Mouse (Mus musculus) erythroblast, embryonic 14.5 days (primary cell): ENCODE measurements around the gene Slc6a9. TPM values are rescaled to one million over a fixed set of nuclear protein-coding genes. Genes with fewer than 3 reads are reported as not detected.

Experiments
- H3K27me3 ChIP-seq: 2 replicates; pipeline ENCODE4 v1.6.1; 2012; ENCODE audit warnings: inconsistent platforms; ENCODE audit not compliant: control insufficient read depth
- H3K36me3 ChIP-seq: 2 replicates; pipeline ENCODE4 v1.6.1; 2012; ENCODE audit warnings: mild to moderate bottlenecking, inconsistent platforms; ENCODE audit not compliant: control insufficient read depth
- H3K4me1 ChIP-seq: 2 replicates; pipeline ENCODE4 v1.6.1; 2012; ENCODE audit warnings: inconsistent platforms; ENCODE audit not compliant: control insufficient read depth
- H3K4me3 ChIP-seq: replicated peaks from 2 replicates; pipeline ENCODE3; 2012; ENCODE audit warnings: moderate library complexity, mild to moderate bottlenecking, inconsistent platforms
- H3K9me3 ChIP-seq: 2 replicates; pipeline ENCODE4 v1.6.1; 2012; ENCODE audit warnings: low read length, inconsistent platforms, mixed read lengths; ENCODE audit not compliant: control insufficient read depth
- GATA1 ChIP-seq: IDR thresholded peaks from 2 replicates; pipeline ENCODE4 v1.6.1; 2012; ENCODE audit warnings: low read length, inconsistent platforms, mixed read lengths
- TAL1 ChIP-seq: IDR thresholded peaks from 3 replicates; pipeline ENCODE4 v1.6.1; 2012; ENCODE audit warnings: low read length, inconsistent platforms, mixed read lengths
- polyA plus RNA-seq: library from polyadenylated mRNA; stranded (reverse); fragments of >175 nt; gene quantifications from 2 replicates; pipeline ENCODE4 v1.2.3, GENCODE M21; 2012

The Slc6a9 gene
- polyA plus RNA-seq, 1 experiment: 82.3 TPM

- TF ChIP-seq GATA1 (no peak), TAL1 (no peak)
- Histone ChIP-seq H3K36me3 (peaks cover 2% of the 10 kb centered on the region), H3K4me3 (no peak overlapping the region), H3K9me3 (no peaks in the 10 kb centered on the region), H3K27me3 (peaks cover 19% of the 10 kb centered on the region), H3K4me1 (peaks cover 43% of the 10 kb centered on the region)
Measured at GRCm38 (mm10) chr4:117918261-117918660, 84.0 kb downstream of the Slc6a9 start.

DNA sequence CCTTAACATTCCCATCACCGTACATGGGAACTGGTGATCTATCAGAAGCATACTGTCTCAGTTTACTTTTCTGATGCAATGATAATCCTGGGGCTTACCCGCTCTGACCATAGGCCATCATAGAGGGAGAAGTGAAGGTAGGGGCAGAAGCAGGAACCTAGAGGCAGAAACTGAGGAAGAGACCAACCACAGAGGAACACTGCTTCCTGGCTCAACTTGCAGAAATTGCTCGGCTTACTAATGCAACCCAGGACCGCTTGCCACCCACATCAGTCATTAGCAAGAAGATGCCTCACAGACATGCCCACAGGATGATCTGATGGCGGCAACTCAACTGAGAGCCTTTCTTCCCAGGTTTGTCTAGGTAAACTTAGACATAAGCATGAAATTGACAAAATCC is 84.5 kb downstream of the Slc6a9 start:
- Histone ChIP-seq H3K9me3 (no peaks in the 10 kb centered on the region), H3K36me3 (no peaks in the 10 kb centered on the region), H3K27me3 (peaks cover 24% of the 10 kb centered on the region), H3K4me1 (peaks cover 41% of the 10 kb centered on the region), H3K4me3 (no peak overlapping the region)
- TF ChIP-seq GATA1 (no peak), TAL1 (no peak)

- Histone ChIP-seq H3K36me3 (peaks cover 14% of the 10 kb centered on the region), H3K9me3 (peaks cover 11% of the 10 kb centered on the region), H3K27me3 (peaks cover 50% of the 10 kb centered on the region), H3K4me1 (peaks cover 41% of the 10 kb centered on the region), H3K4me3 (no peak overlapping the region)
- TF ChIP-seq GATA1 (no peak), TAL1 (no peak)
Measured at GRCm38 (mm10) chr4:117921358-117921757, 87.1 kb downstream of the Slc6a9 start.

DNA sequence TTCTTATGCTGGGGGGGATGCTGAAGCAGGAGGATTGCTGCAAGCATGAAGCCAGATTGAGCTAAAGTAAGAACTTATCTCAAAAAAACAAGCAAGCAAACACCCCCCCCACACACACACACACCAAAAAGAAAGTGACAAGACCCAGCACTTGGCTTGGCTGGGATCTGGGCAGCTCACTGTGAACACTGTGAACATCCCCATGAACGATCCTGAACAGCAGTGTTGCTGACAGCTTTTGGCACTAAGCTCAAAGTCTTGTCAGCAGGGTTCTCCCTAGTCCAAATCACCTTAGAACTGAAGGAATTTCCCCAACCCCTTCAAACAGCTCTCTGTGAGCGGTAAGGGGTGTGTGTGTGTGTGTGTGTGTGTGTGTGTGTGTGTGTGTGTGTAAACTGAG is 89.1 kb downstream of the Slc6a9 start:
- Histone ChIP-seq H3K4me3 (no peak overlapping the region), H3K27me3 (peaks cover 71% of the 10 kb centered on the region), H3K36me3 (peaks cover 31% of the 10 kb centered on the region), H3K9me3 (peaks cover 18% of the 10 kb centered on the region), H3K4me1 (peaks cover 46% of the 10 kb centered on the region)
- no peak for TF ChIP-seq GATA1
- no peak for TF ChIP-seq TAL1

Other genes starting within 250 kb of the Slc6a9 start
- gene Dmap1, start 152.2 kb upstream of the Slc6a9 start, polyA plus RNA-seq: 1.7 and 2.1 TPM in 2 replicates
- not detected in 2 replicates for gene Gm12845, start 110.1 kb upstream of the Slc6a9 start, polyA plus RNA-seq
- gene Klf17, start 68.9 kb upstream of the Slc6a9 start, polyA plus RNA-seq: not detected in 2 replicates
- 0.06 and 0.07 TPM in 2 replicates for gene Ccdc24, start 38.1 kb downstream of the Slc6a9 start, polyA plus RNA-seq
- 0.23 and 0.25 TPM in 2 replicates for gene B4galt2, start 49.0 kb downstream of the Slc6a9 start, polyA plus RNA-seq
- 37.5 and 76.2 TPM in 2 replicates for gene Atp6v0b, start 52.8 kb downstream of the Slc6a9 start, polyA plus RNA-seq
- 0.31 and 0.65 TPM in 2 replicates for gene Dph2, start 57.5 kb downstream of the Slc6a9 start, polyA plus RNA-seq
- 3.5 and 3.8 TPM in 2 replicates for gene Ipo13, start 80.5 kb downstream of the Slc6a9 start, polyA plus RNA-seq
- gene Artn, start 95.3 kb downstream of the Slc6a9 start, polyA plus RNA-seq: 4.5 and 4.9 TPM in 2 replicates